Mouse (Mus musculus) liver, embryonic 11.5 days (tissue): ENCODE measurements around the gene Agap1. TPM values are rescaled to one million over a fixed set of nuclear protein-coding genes. Genes with fewer than 3 reads are reported as not detected.

ENCODE experiments used
- ATAC-seq: fragments of 200-750 bp; cut with Nextera tagmentation; replicated peaks from 2 replicates; pipeline ENCODE4 v1.8.0; 2017; ENCODE audit warnings: moderate number of reproducible peaks, mild to moderate bottlenecking, moderate TSS enrichment, moderate library complexity; ENCODE audit not compliant: low FRiP score
- DNase-seq: peaks from one replicate; pipeline ENCODE4 v3.0.0-alpha.2; 2017; ENCODE audit warnings: low spot score
- H3K27ac ChIP-seq: fragments of 300-500 bp; sonication (generic); 2 replicates; pipeline ENCODE4 v1.5.1; 2014; ENCODE audit warnings: mild to moderate bottlenecking, low read depth, low read length, control low read depth
- H3K27me3 ChIP-seq: fragments of 300-500 bp; sonication (generic); replicated peaks from 2 replicates; pipeline ENCODE4 v1.6.1; 2014; ENCODE audit warnings: low read length, mixed read lengths; ENCODE audit not compliant: control insufficient read depth, insufficient read depth
- H3K36me3 ChIP-seq: fragments of 300-500 bp; sonication (generic); 2 replicates; pipeline ENCODE4 v1.6.1; 2014; ENCODE audit warnings: mild to moderate bottlenecking, low read length, moderate library complexity, mixed read lengths; ENCODE audit not compliant: control insufficient read depth, insufficient read depth
- H3K4me1 ChIP-seq: fragments of 300-500 bp; sonication (generic); replicated peaks from 2 replicates; pipeline ENCODE4 v1.6.1; 2014; ENCODE audit warnings: low read length, mixed read lengths; ENCODE audit not compliant: control insufficient read depth, insufficient read depth
- H3K4me2 ChIP-seq: fragments of 300-500 bp; sonication (generic); 2 replicates; pipeline ENCODE4 v1.6.1; 2014; ENCODE audit warnings: mild to moderate bottlenecking, control low read depth, moderate library complexity
- H3K4me3 ChIP-seq: fragments of 300-500 bp; sonication (generic); 2 replicates; pipeline ENCODE4 v1.5.1; 2014; ENCODE audit warnings: low read depth, low read length, control low read depth
- H3K9ac ChIP-seq: fragments of 300-500 bp; sonication (generic); 2 replicates; pipeline ENCODE4 v1.6.1; 2014; ENCODE audit warnings: low read depth, low read length, control low read depth
- H3K9me3 ChIP-seq: fragments of 300-500 bp; sonication (generic); 2 replicates; pipeline ENCODE4 v1.6.1; 2016; ENCODE audit warnings: low read length, inconsistent platforms, mixed read lengths; ENCODE audit not compliant: control insufficient read depth
- WGBS: fragments of 180-500 bp; shearing (Covaris S2); extraction: QIAGEN DNeasy Blood & Tissue Kit; methylation state at CpG from one replicate; pipeline ENCODE4 v1.1.7; 2014; 5-methylcytosine and 5-hydroxymethylcytosine counted together
- polyA plus RNA-seq: library from polyadenylated mRNA; unstranded; fragments of >200 nt; fragmentation: Nextera tagmentation; extraction: Ambion mirVana; gene quantifications from 2 replicates; pipeline ENCODE4 v1.2.1, GENCODE M21; 2014

Gene Agap1
- polyA plus RNA-seq, 1 experiment from 2014 or later: 4.6 TPM

DNA sequence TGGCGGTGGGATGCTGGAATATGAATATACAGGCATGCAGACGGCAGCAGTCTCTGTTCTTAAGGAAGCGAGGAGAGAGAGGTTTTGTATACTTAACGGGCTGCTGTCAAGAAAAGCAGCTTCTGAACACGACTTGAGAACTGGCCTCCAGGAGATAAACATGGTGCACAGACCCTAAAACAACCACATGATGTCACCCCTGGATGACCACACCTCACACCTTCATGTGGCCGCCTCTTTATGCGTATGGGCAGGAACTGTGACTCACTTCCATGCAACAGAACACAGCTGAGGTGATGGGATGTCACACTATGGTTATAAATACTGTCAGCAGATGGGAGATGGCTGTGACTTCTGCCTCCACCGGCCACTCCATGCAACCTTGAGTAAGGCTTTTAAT lies 28.5 kb upstream of the Agap1 start:
- WGBS: 70% methylated on average over 8 of the region's 8 CpGs
- no peak for DNase-seq
- H3K4me3 ChIP-seq: no peak overlapping the region
- no peaks in the 10 kb centered on the region for H3K36me3 ChIP-seq
- H3K9ac ChIP-seq: no peak overlapping the region
- H3K4me2 ChIP-seq: no peak overlapping the region
- H3K27ac ChIP-seq: no peak overlapping the region
- H3K9me3 ChIP-seq: no peaks in the 10 kb centered on the region
- H3K4me1 ChIP-seq: no peaks in the 10 kb centered on the region
- no peak for ATAC-seq
- no peaks in the 10 kb centered on the region for H3K27me3 ChIP-seq

DNA sequence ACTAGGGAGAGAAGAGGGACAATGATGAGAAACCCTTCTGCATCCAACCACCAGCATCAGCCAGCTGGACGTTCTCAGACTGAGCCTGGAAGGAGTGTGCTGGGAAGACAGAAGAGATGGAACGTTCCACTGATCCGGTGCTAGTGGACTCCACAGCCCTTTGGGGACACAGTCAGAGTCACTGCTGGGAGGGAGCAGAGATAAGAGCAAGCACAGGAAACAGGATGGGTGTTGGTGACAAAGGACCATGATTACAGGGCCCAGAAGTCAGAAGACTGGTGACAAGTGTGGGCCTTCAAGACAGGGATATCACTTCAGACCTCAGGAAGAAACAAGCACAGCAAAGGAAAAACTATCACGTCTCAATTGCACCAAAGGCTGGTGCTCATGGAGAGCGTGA lies 25.9 kb upstream of the Agap1 start:
- Histone ChIP-seq H3K9me3 (no peaks in the 10 kb centered on the region), H3K36me3 (no peaks in the 10 kb centered on the region), H3K27ac (no peak overlapping the region), H3K4me3 (no peak overlapping the region), H3K27me3 (no peaks in the 10 kb centered on the region), H3K9ac (no peak overlapping the region), H3K4me2 (no peak overlapping the region), H3K4me1 (no peaks in the 10 kb centered on the region)
- DNase-seq (no peak), ATAC-seq (no peak)
- 39% methylated on average over 5 of the region's 5 CpGs for WGBS

DNA sequence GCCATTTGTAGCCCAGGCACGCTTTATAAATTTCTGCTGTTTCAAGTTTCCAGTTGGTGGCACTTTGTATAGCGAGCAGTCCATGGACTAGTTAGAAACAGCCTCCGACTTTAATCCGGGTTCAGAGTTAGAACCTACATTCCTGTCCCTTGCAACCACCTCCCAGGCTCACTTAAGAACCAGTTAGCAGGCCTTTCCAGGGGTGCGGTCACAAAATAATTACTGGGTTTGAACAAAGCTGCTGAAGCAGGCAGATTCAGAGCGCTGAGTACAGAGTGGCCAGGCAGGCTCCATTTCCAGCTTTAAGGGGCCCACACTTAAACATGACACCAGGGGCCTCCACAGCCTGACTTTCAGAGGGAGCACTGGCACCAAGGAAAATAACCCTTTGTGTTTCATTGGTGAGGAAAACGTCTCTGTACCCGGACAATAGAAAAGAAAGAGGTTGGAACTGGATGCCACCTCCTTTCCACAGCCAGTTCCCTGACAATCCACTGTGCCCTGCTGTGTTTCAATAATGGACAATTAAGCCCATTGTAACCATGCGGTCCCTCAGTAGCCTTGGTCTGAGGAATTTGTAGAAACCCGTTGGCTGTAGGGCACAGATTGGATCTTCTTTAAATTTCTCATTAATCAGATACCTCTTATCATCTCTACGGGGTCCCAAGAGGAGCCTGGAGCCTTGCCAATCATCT lies 24.5 kb upstream of the Agap1 start:
- 88% methylated on average over 11 of the region's 11 CpGs for WGBS
- no peaks in the 10 kb centered on the region for H3K9me3 ChIP-seq
- no peak overlapping the region for H3K27ac ChIP-seq
- no peak overlapping the region for H3K9ac ChIP-seq
- no peaks in the 10 kb centered on the region for H3K4me1 ChIP-seq
- H3K4me2 ChIP-seq: no peak overlapping the region
- no peak for DNase-seq
- no peak overlapping the region for H3K4me3 ChIP-seq
- ATAC-seq: no peak
- H3K36me3 ChIP-seq: no peaks in the 10 kb centered on the region
- H3K27me3 ChIP-seq: no peaks in the 10 kb centered on the region

DNA sequence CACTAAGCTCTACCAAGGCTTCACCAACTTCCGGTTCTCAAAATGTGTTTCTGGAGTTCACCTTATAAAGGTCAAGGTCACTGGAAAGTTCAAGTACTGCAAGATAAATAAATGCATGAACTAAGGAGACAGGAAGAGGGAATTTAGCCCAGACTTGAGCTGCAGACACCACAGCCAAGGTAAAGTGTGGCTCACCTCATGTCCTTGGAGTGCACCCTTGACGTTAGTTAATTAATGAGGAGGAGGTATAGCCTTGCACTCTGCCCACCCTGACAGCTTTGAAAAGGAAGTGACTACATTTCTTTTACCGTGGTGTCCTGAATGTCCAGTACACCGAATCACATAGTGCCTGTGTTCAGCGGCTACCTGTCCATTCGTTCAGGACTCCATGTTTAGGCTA lies 15.3 kb upstream of the Agap1 start:
- H3K36me3 ChIP-seq: no peaks in the 10 kb centered on the region
- no peak overlapping the region for H3K4me3 ChIP-seq
- H3K27ac ChIP-seq: no peak overlapping the region
- H3K27me3 ChIP-seq: no peaks in the 10 kb centered on the region
- no peak overlapping the region for H3K9ac ChIP-seq
- no peak for DNase-seq
- H3K9me3 ChIP-seq: no peaks in the 10 kb centered on the region
- WGBS: 76% methylated on average over 6 of the region's 6 CpGs
- no peak overlapping the region for H3K4me2 ChIP-seq
- ATAC-seq: no peak
- H3K4me1 ChIP-seq: no peaks in the 10 kb centered on the region

- ATAC-seq (no peak), DNase-seq (no peak)
- no peaks in the 10 kb centered on the region for H3K9me3 ChIP-seq
- no peaks in the 10 kb centered on the region for H3K4me1 ChIP-seq
- no peak overlapping the region for H3K9ac ChIP-seq
- H3K27me3 ChIP-seq: no peaks in the 10 kb centered on the region
- no peak overlapping the region for H3K27ac ChIP-seq
- no peak overlapping the region for H3K4me2 ChIP-seq
- H3K36me3 ChIP-seq: no peaks in the 10 kb centered on the region
- H3K4me3 ChIP-seq: no peak overlapping the region
- WGBS: 40% methylated on average over 5 of the region's 5 CpGs
Measured at GRCm38 (mm10) chr1:89441236-89441897, 13.2 kb upstream of the Agap1 start.

DNA sequence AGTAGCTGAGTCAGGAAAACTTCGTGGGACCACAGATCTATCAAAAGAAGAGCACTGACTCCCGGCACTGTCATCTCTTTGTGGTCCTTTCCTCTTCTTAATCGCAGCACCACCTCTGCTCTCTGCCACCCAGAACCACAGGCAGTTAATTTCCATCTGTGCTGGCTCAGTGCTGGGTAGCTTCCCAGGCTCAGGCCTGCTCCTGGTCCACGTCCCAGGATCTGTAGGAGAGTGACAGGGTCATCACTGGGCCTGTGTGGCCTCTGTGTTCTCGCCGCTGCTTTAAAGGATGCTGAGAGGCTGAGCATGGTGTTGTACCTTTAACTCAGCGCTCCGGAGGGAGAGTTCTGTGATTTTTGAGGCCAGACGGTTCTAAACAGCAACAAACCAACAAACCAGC lies 11.1 kb upstream of the Agap1 start:
- Histone ChIP-seq H3K4me1 (no peaks in the 10 kb centered on the region), H3K27ac (no peak overlapping the region), H3K36me3 (no peaks in the 10 kb centered on the region), H3K27me3 (no peaks in the 10 kb centered on the region), H3K9me3 (no peaks in the 10 kb centered on the region), H3K9ac (no peak overlapping the region), H3K4me3 (no peak overlapping the region), H3K4me2 (no peak overlapping the region)
- DNase-seq (no peak), ATAC-seq (no peak)
- WGBS: 69% methylated on average over 9 of the region's 9 CpGs

- Histone ChIP-seq H3K4me2 (no peak overlapping the region), H3K36me3 (no peaks in the 10 kb centered on the region), H3K9ac (no peak overlapping the region), H3K27me3 (no peaks in the 10 kb centered on the region), H3K9me3 (no peaks in the 10 kb centered on the region), H3K4me3 (no peak overlapping the region), H3K27ac (no peak overlapping the region), H3K4me1 (no peaks in the 10 kb centered on the region)
- 74% methylated on average over 3 of the region's 3 CpGs for WGBS
- DNase-seq (no peak), ATAC-seq (no peak)
Measured at GRCm38 (mm10) chr1:89444014-89444413, 10.6 kb upstream of the Agap1 start.

DNA sequence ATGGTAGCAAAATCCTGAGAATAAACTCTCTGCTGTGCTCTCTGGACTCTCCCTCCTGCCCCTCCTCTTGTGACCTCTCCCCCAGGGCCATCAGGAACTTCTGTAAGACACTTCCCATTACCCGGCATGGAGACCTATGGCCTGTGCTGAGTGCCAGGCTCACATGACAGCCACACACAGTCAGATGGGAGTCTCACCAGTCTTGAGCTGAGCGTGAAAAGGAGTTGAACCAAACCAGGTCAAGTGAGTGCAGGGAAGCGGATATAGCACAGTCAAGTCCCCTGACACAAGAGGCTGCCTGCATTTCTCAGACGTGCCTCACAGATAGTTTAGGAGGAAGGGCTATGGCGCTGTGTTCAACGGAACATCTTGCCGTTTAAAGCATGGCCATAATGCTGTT lies 4.5 kb upstream of the Agap1 start:
- DNase-seq: no peak
- WGBS: 76% methylated on average over 7 of the region's 7 CpGs
- no peak for ATAC-seq
- Histone ChIP-seq H3K27me3 (peaks cover 19% of the 10 kb centered on the region), H3K4me2 (no peak overlapping the region), H3K36me3 (no peaks in the 10 kb centered on the region), H3K27ac (no peak overlapping the region), H3K4me3 (no peak overlapping the region), H3K4me1 (no peaks in the 10 kb centered on the region), H3K9me3 (no peaks in the 10 kb centered on the region), H3K9ac (no peak overlapping the region)

- WGBS: 88% methylated on average over 8 of the region's 8 CpGs
- Histone ChIP-seq H3K36me3 (no peaks in the 10 kb centered on the region), H3K9me3 (no peaks in the 10 kb centered on the region), H3K4me3 (no peak overlapping the region), H3K4me2 (no peak overlapping the region), H3K9ac (no peak overlapping the region), H3K27me3 (peaks cover 31% of the 10 kb centered on the region), H3K4me1 (peaks cover 8% of the 10 kb centered on the region; the same call in 1 of the 2 replicates), H3K27ac (no peak overlapping the region)
- DNase-seq (no peak), ATAC-seq (no peak)
Measured at GRCm38 (mm10) chr1:89452138-89452537, 2.5 kb upstream of the Agap1 start.
